Mouse (Mus musculus): Measurements from ENCODE around the gene Eif5a. TPM values are rescaled to one million over a fixed set of nuclear protein-coding genes. Genes with fewer than 3 reads are reported as not detected.
A peak's percentile ranks its signal among the peaks of the same experiment; 100 is the strongest.

Gene Eif5a
- total and polyA plus RNA-seq, 2 experiments from 2014 or later: 469 to 961 TPM

DNA sequence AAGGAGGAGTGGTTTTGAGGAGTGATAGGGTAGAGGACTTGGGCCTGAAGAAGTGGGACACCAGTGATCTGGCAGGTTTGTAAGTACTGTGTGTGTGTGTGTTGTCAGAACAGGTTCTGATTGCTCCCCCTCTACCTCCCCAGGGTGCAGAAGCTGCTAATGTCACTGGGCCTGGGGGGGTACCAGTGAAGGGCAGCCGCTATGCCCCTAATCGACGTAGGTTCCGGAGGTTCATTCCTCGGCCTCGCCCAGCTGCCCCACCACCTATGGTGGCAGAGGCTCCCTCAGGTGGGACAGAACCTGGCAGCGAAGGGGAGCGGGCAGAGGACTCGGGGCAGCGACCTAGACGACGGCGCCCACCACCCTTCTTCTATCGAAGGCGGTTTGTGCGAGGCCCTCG, 18.0 kb upstream of the Eif5a start:
- no peak for DNase-seq (ENCODE audit: low spot score)
- H3K9me3 ChIP-seq (replicated peaks; ENCODE audit: control insufficient read depth, low read length): no peaks in the 10 kb centered on the region
- H3K36me3 ChIP-seq (replicated peaks; ENCODE audit: control insufficient read depth, insufficient read depth, low read length): peaks cover 24% of the 10 kb centered on the region
- no peak for ATAC-seq (ENCODE audit: insufficient read depth, low read depth)
- peaks cover 30% of the 10 kb centered on the region for H3K4me1 ChIP-seq (ENCODE audit: control insufficient read depth, insufficient read depth)
- WGBS: 90% methylated on average over 17 of the region's 17 CpGs
- peaks cover 7% of the 10 kb centered on the region for H3K27me3 ChIP-seq (ENCODE audit: control insufficient read depth, insufficient read depth, low read length)
- no peak overlapping the region for H3K9ac ChIP-seq (replicated peaks; ENCODE audit: low read depth, low read length)
- no peak overlapping the region for H3K4me2 ChIP-seq (ENCODE audit: low read depth, low read length)
- no peak overlapping the region for H3K4me3 ChIP-seq (ENCODE audit: low read depth, low read length)
- no peak for TF ChIP-seq CTCF (IDR thresholded peaks at IDR 0.05; ENCODE audit: low read depth)
- no peak for TF ChIP-seq EP300 (IDR thresholded peaks at IDR 0.05; ENCODE audit: low read depth)
- no peak overlapping the region for H3K27ac ChIP-seq (ENCODE audit: low read depth)

DNA sequence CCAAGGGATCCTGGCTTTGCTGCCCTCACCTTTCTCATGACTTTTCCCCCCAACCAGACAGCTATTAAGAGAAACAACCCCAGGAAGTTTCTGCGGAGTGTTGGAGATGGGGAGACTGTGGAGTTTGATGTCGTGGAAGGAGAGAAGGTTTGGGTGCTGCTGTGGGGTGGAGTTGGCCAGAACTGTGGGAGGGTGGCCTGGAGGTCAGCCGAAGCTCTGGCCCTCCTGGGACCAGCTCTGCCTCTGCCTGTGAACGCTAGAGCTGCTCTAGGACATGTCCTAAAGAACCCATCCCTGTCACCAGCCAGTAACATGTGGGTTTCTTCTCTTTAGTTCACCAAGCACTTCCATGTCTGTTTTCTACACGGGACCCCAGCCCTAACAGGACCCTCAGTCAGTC, 17.4 kb upstream of the Eif5a start:
- H3K9me3 ChIP-seq (replicated peaks; ENCODE audit: control insufficient read depth, low read length): no peaks in the 10 kb centered on the region
- H3K27me3 ChIP-seq (ENCODE audit: control insufficient read depth, insufficient read depth, low read length): peaks cover 8% of the 10 kb centered on the region
- ATAC-seq (ENCODE audit: insufficient read depth, low read depth) (no peak), DNase-seq (ENCODE audit: low spot score) (no peak)
- no peak overlapping the region for H3K4me3 ChIP-seq (ENCODE audit: low read depth, low read length)
- 52% methylated on average over 5 of the region's 5 CpGs for WGBS
- peaks cover 20% of the 10 kb centered on the region for H3K36me3 ChIP-seq (replicated peaks; ENCODE audit: control insufficient read depth, insufficient read depth, low read length)
- H3K4me1 ChIP-seq (ENCODE audit: control insufficient read depth, insufficient read depth): peaks cover 30% of the 10 kb centered on the region
- H3K4me2 ChIP-seq (ENCODE audit: low read depth, low read length): no peak overlapping the region
- no peak overlapping the region for H3K27ac ChIP-seq (ENCODE audit: low read depth)
- no peak for TF ChIP-seq CTCF (IDR thresholded peaks at IDR 0.05; ENCODE audit: low read depth)
- no peak for TF ChIP-seq EP300 (IDR thresholded peaks at IDR 0.05; ENCODE audit: low read depth)
- H3K9ac ChIP-seq (replicated peaks; ENCODE audit: low read depth, low read length): no peak overlapping the region

DNA sequence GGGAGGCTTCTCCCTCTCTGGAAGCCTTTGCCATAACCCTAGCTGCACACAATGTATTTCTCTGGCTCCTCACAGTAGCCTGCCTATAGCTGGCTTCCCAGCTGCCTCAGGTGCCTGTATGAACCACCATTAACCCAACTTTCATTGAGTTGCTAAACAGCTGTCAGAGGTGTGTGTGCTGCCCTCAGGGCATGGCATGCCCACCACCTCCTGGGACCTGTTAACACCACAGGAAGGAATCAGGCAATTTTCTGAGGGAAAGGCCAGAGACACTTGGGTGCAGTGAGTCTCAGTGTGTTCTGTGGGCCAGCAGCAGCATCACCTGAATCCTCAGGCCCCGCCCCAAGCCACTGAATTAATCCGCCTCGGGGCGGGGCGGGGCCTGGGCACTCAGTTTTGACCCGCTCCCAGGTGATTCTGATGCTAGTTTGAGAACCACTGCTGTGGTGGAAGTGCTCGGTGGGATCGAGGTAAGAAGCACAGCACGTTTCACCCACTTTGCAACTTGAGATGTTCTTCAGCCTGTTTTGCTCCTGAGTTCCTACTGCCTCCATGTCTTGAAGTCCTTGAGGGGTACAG, 16.7 kb upstream of the Eif5a start:
- Histone ChIP-seq H3K27ac (ENCODE audit: low read depth) (no peak overlapping the region), H3K36me3 (replicated peaks; ENCODE audit: control insufficient read depth, insufficient read depth, low read length) (peaks cover 14% of the 10 kb centered on the region), H3K4me3 (ENCODE audit: low read depth, low read length) (no peak overlapping the region), H3K4me1 (ENCODE audit: control insufficient read depth, insufficient read depth) (peaks cover 30% of the 10 kb centered on the region), H3K9me3 (replicated peaks; ENCODE audit: control insufficient read depth, low read length) (no peaks in the 10 kb centered on the region), H3K9ac (replicated peaks; ENCODE audit: low read depth, low read length) (no peak overlapping the region), H3K4me2 (ENCODE audit: low read depth, low read length) (no peak overlapping the region), H3K27me3 (ENCODE audit: control insufficient read depth, insufficient read depth, low read length) (peaks cover 8% of the 10 kb centered on the region)
- TF ChIP-seq CTCF (IDR thresholded peaks at IDR 0.05; ENCODE audit: low read depth) (no peak), EP300 (IDR thresholded peaks at IDR 0.05; ENCODE audit: low read depth) (no peak)
- ATAC-seq (ENCODE audit: insufficient read depth, low read depth) (no peak), DNase-seq (ENCODE audit: low spot score) (no peak)
- 46% methylated on average over 9 of the region's 9 CpGs for WGBS

- H3K27ac ChIP-seq (ENCODE audit: low read depth): peak overlapping the region; percentile 88
- no peaks in the 10 kb centered on the region for H3K9me3 ChIP-seq (replicated peaks; ENCODE audit: control insufficient read depth, low read length)
- no peak for ATAC-seq (ENCODE audit: insufficient read depth, low read depth)
- H3K36me3 ChIP-seq (replicated peaks; ENCODE audit: control insufficient read depth, insufficient read depth, low read length): peaks cover 8% of the 10 kb centered on the region
- H3K4me3 ChIP-seq (ENCODE audit: low read depth, low read length): no peak overlapping the region
- no peak overlapping the region for H3K4me2 ChIP-seq (ENCODE audit: low read depth, low read length)
- no peak for TF ChIP-seq CTCF (IDR thresholded peaks at IDR 0.05; ENCODE audit: low read depth)
- TF ChIP-seq EP300 (IDR thresholded peaks at IDR 0.05; ENCODE audit: low read depth): no peak
- H3K4me1 ChIP-seq (ENCODE audit: control insufficient read depth, insufficient read depth): peaks cover 30% of the 10 kb centered on the region
- peaks cover 8% of the 10 kb centered on the region for H3K27me3 ChIP-seq (ENCODE audit: control insufficient read depth, insufficient read depth, low read length)
- WGBS: 56% methylated on average over 5 of the region's 5 CpGs
- peak overlapping the region; percentile 51; the same call in 1 of the 2 replicates for H3K9ac ChIP-seq (replicated peaks; ENCODE audit: low read depth, low read length)
- DNase-seq (ENCODE audit: low spot score): no peak
These were observed 16.1 kb upstream of the Eif5a start for GRCm38 (mm10) chr11:69937834-69938233.

DNA sequence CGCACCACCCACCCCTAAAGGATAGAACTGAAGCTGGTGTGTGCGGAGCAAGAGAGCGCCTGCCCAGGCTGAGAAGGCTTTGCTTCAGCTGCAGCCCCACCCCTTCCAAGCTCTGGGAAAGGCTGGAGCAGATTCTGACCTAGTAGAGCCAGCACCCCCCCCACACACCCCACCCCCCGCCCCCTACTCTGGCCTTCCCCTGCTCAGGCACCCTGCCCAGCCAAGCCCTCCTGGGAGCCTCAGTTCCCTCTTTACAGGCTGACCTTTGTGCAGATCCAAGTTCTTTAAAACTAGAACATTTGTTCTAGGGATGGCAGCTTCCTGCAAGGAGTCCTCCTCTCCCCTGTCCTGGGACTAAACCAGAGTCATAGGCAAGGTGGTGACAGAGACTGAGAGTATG, 15.6 kb upstream of the Eif5a start:
- ATAC-seq (ENCODE audit: insufficient read depth, low read depth): peak; percentile 15; the same call in 1 of the 2 replicates
- H3K9me3 ChIP-seq (replicated peaks; ENCODE audit: control insufficient read depth, low read length): no peaks in the 10 kb centered on the region
- TF ChIP-seq EP300 (IDR thresholded peaks at IDR 0.05; ENCODE audit: low read depth): no peak
- TF ChIP-seq CTCF (IDR thresholded peaks at IDR 0.05; ENCODE audit: low read depth): no peak
- DNase-seq (ENCODE audit: low spot score): peak; percentile 53
- 26% methylated on average over 4 of the region's 4 CpGs for WGBS
- peak overlapping the region; percentile 51; the same call in 1 of the 2 replicates for H3K9ac ChIP-seq (replicated peaks; ENCODE audit: low read depth, low read length)
- H3K4me2 ChIP-seq (ENCODE audit: low read depth, low read length): peak overlapping the region; percentile 92
- peaks cover 30% of the 10 kb centered on the region for H3K4me1 ChIP-seq (ENCODE audit: control insufficient read depth, insufficient read depth)
- peak overlapping the region; percentile 88 for H3K27ac ChIP-seq (ENCODE audit: low read depth)
- H3K4me3 ChIP-seq (ENCODE audit: low read depth, low read length): no peak overlapping the region
- H3K27me3 ChIP-seq (ENCODE audit: control insufficient read depth, insufficient read depth, low read length): peaks cover 8% of the 10 kb centered on the region
- H3K36me3 ChIP-seq (replicated peaks; ENCODE audit: control insufficient read depth, insufficient read depth, low read length): 0 out of 2 replicates have a peak, but pooled peaks cover 3% of the 10 kb centered on the region

Measured in heart, postnatal 0 days (tissue).